Mouse (Mus musculus) thymus, postnatal 0 days (tissue): ENCODE measurements around the gene Prkag2. TPM values are rescaled to one million over a fixed set of nuclear protein-coding genes. Genes with fewer than 3 reads are reported as not detected.
A peak's percentile ranks its signal among the peaks of the same experiment; 100 is the strongest.
"Not testable (repeated sequence)": the region's sequence is repeated elsewhere in the genome, so short reads cannot be mapped to it uniquely, and the experiment has no call there.

Experiments
- DNase-seq: peaks from one replicate; pipeline ENCODE4 v3.0.0-alpha.2; 2015; ENCODE audit warnings: low spot score
- polyA plus RNA-seq: library from polyadenylated mRNA; unstranded; fragments of >200 nt; fragmentation: Nextera tagmentation; extraction: Ambion mirVana; gene quantifications from 2 replicates; pipeline ENCODE4 v1.2.1, GENCODE M21; 2015

Prkag2 gene
- polyA plus RNA-seq, 1 experiment from 2014 or later = 31.2 TPM

DNA sequence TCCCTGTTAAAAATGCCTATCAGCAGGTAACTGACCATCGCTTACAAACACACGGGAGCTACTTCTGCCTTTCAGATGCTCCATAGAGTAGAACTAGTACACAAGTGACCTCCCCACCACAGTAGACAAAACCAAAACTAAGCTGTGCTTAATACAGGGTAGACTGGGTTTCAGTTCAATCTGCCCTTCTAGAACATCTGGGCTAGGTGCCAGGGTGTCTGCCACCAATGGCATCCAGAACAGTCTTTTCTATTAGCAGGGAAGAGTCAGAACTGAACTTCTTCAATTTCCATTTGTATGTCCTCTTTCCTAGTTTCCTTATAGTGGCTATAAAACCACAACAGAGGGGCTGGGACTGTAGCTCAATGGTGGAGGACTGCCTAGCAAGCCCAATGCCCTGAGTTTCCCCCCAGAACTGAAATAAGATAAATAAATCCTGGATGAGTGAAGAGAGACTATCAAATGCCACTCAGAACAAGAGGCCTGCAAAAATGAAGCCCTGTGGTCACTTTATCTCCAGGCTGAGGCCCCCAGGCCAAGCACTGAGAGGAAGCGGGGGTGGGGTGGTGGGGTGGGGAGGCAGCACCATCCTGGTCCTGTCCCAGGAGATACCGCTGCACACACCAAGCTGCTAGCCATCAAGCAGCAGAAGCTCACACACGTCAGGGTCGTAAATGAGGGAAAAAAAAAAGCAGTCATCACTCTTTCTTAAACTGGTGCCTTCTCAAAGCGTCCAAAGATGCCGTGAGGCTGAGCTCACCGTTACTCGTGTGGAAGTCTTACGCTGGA lies 222.4 kb downstream of the Prkag2 start:
- no peak for DNase-seq

DNA sequence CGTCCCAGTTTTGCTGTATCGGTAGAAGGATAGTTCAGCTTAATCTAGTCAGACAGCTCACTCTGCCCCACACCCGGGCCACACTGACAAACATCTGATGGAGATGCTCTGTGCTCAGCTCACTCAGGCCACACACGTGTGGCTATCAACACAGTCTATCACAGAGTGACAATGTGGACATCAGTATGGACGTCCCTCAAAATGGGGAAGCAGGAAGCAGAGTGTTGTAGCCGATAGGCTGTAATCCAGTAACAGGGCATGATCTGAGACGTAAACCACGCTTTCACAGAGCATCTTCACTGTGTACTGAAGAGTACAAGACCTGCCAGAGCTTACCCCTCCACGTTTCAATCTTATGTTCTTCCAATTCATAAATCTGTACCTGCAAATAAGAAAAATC lies 223.8 kb downstream of the Prkag2 start:
- no peak for DNase-seq

DNA sequence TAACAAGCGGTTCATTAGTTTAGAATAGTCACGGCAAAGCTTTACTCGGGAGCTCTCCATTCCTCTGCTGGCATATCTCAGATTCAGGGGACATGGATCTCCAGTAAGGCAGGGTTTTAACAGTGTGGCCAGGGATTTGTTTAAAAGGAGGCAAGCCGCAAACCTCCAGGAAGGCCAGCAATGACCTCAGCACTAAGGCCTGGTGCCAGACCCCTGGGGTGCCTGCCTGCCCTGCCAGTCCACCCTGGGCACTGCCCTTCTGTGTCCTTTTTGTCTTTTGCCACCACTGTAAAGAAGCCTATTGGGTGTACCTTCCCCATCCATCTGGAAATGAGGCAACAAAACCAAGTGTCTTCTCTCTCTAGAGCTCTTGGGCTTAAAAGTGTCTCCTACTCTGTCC lies 226.3 kb downstream of the Prkag2 start:
- DNase-seq = no peak

DNA sequence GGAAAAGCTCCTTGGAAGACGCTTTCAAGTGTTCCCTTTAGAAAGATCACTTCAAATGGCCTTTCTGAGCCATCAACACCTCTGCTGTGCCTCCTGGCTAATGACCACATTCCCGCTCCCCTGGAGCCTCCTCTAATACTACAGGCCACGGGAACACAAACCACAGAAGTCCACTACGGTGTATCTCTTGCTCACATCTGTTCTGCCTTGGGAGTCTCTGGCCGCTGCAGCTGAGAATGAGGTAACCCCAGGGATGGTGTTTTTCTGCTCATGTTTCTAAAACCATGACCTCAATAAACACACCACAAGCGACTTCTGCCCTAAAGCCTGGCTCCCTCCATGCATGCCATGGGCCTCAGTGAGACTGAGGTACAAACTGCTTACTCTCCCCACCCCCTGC lies 227.2 kb downstream of the Prkag2 start:
- no peak for DNase-seq

DNA sequence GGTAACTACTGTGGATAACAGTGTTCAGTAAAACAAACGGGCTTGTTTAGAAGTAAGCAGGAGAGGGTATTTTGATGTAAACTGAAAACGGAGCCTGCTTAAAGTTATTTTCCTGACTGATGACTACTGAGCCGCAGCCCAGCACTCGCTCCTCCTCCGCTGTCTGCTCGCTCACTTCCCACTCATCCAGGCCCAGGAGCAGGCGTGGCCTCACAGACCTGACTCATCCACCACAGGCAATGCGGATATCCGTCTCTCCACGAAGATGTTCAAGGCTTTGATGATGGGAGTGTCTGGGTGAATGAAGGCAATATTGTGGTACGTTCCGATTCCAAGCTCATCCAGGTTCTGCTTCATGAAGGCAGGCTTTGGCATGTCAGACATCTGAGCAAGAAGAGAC lies 229.2 kb downstream of the Prkag2 start:
- no peak for DNase-seq

DNA sequence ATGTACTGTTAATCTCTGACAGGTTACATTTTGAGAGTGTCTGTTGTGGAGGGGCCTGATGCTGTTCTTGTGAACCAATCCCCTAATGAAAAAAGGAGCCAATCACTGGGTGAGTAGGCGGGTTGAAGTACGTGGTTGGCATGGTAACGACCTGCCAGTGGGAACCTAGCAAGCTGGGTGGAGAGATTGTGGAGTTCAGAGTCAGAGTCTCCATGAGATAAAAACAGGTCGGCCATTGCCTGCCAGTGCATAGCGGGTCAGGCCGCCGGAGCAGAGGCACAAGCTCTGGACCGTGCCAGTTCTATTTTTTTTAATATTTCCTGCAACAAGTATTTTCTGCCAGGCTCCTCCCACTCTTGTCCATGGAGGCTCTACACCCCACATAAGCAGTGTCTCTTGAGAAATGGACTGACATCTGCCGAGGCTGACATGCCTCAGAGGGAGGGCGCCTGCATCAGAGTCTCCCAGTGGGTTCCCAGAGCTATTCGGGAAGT lies 230.6 kb downstream of the Prkag2 start:
- no peak for DNase-seq

DNA sequence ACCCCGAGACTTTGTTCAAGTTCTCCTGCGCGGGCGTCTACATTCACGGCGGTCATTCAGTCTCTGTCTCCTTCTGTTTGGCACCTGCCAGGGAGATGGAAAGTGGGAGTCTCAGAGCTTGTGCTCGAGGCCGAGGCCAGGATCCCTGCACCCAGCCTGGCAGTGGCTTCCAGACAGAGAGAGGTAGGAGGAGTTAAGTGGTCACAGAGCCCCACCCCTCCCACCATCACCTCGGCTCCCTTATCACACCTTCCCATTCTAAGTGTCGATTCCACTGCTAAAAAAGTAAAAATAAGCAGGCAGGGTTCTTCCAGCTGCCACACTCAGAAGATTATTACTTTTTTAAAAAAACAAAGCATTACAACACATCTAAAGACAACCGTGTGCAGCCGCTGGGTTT lies 236.6 kb downstream of the Prkag2 start:
- no peak for DNase-seq

DNA sequence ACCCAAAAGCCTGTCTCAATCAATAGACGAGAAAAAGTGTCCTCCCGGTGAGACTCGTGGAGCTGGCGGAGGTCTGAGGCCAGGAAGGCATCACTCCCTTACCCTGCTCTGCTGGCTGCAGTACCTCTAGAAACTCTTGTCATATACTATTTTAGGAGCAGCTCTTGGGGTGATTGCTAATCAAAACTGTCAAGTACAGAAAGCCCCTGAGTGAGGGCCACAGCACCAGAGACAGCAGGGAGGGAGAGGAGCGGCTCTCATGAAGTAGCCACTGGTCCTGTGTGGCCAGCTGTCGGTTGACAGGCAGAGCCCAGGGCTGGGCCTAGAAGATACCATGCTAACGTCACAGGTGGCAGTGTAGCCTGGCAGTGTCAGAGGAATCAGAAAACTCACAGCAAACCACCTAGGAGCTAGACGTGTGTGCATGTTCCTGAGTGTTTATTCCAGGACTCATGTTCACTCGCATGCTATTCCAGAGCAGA lies 239.0 kb downstream of the Prkag2 start:
- DNase-seq = no peak

DNA sequence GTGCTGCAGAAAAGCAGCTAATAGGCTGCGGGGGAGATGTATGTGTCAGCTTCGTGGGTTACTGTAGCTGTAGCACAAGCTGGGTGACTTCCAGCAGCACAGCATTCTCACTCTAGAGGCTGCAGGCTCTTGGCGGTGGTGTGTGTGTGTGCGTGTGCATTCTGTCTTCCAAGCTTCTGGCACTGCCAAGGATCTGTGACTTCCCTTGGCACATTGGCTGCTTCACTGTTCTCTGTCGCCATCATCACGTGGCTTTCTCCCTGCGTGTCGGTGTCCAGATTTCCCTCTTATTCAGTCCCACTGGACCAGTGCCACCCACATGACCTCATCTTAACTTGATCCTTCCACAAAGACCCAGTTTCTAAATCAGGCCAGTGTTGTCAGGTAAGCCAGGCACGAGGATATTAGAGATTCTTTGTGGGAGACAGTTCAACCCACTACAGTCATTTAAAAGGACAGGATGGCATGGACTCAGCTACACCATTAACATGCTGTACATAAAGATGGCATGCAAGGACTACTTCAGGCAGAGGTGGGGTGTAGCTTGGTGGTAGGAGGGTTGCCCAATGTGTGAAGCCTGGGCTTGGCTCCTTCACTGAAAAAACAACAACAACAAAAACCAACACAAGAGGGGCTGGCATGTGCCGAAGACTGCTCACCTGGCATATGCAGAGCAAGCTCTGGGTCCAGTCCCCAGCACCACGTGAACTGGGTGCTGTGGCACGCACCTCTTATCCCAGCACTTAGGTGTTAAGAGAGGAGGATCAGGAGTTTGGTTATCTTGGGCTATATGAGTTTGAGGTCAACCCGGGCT lies 239.6 kb downstream of the Prkag2 start:
- DNase-seq = no peak

DNA sequence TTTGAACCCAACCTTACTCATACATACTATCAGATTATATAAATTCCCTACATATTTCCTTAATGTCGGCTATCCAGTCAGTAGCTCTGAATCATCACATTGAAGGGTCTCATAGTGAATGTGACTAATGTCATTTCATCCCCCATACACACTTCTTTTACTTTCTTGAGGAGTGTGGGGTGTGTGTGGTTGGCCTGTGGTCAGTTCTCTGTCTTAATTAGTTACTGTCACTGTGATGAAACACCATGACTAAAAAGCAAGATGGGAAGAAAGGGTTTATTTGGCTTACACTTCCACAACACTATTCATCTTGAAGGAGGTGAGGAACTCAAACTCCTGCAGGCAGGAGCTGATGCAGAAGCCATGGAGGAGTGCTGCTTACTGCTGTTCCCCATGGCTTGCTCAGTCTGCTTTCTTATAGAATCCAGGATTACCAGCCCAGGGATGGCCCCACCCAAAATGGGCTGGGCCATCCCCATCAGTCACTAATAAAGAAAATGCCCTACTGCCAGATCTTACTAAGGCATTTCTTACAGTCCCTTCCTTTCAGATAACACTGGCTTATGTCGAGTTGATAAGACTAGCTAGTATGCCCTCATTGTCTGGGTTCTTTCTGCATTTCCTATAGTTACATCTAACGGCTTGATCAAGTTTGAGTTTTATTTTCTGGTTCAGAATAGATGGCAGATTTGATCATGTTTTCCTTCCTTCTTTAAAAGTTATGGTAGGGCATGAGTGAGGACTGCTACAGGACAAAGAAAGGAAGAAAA lies 240.5 kb downstream of the Prkag2 start:
- no peak for DNase-seq

DNA sequence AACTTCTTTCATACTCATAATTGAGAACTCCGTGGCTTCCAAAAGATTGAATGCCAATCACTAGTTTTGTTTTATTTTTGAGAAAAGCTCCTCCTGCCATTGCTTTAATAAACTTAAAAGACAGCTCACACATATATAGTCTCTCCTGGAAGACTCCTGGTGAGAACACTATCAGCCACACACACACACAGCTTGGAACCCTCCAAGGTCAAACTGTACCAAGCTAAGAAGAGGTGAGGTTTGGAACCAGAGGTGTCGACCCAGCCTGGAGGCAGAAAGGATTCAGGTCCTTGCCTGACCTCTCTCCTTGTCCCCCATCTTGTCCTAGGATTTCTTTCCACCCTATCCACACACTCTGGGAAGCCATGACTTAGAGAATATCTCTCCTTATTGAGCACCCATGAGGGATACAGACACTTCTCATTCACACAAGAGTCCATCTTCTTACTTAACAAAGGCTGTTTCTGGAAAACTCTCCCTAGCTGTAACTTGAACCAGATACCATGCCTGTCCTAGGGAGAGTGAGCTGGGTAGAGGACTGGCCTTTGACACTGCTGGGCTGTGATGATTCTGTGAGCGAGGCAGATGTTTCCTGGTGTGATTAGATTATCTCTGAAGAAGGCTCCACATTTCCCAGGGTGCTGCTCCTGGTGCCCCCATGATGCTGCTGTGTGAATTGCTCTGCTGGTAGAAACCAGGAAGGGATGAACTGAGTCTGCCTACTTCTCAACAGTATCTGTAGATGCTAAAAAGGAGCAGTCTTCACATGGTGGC lies 245.4 kb downstream of the Prkag2 start:
- DNase-seq = no peak

DNA sequence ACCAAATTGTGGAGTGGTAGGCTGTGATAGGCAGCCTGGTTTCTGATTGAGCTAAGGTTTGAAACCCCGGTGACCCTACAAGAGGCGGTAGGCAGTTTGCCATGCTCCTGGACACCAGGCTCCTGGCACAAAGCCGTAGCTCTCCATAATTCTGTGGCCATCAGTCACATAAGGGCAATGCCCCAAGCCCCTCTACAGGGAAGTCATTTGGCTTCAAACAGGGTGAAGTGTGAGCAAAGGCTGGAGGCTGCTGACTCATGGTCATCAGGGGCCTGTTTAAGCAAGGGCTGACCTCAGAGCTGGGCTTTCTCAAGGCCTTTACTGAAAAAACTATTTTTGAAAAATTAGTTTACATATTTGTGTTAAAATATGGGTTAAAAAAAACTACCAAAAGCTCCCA lies 246.2 kb downstream of the Prkag2 start:
- no peak for DNase-seq

DNA sequence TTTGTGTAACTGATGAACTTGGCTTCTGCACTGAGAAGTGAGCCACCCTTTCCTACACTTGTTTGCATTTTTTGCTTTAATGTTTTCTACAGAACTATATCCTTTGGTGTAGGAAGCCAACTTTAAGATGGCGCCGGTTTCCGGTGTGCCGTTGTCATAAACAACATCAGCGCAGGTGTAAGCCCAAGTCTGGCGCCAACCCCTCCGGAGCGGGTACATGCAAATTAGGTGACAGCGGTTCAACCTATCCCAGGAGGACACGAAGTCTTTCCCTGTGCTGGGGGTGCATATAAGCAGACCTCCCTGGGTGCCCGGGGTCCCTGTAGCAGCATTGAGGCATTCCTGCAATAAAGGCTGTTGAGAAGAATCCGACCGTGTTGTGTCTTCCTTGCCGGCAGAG lies 252.2 kb downstream of the Prkag2 start:
- not testable (repeated sequence) for DNase-seq

DNA sequence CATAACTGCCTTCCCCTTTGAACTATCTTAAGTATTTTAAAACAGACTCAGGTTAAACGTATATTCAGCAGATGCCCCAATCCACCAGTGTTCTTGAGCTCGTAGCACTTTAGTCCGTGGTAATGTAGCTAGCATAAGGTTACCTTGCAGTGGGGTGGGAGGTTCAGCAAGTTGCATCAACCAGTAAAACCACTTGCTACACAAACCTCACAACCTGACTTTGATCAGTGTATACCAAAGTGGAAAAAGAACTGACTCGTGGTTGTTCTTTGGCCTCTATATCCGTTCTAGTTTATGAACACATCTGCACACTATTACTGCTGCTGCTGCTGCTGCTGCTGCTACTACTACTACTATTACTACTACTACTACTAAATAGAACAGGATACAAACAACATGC lies 256.6 kb downstream of the Prkag2 start:
- DNase-seq = peak; percentile 59

DNA sequence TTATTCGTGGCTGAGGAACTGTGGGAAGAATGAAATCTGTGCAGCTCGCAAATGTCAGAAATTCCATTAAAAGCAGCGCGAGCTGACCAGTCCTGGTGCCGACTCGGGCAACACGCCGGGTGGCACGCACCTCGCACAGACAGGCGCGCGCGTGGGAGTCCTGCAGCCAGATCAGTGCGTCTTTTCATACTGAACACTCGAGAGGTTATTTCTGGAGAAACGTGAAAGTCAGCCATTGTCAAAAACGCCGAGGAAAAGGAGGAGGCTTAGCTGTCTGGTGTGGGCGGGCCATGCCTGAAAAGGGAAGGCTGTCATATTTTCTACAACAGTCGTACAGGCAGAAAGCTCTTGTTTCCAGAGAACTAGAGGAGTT lies 257.4 kb downstream of the Prkag2 start:
- peak; percentile 49 for DNase-seq

DNA sequence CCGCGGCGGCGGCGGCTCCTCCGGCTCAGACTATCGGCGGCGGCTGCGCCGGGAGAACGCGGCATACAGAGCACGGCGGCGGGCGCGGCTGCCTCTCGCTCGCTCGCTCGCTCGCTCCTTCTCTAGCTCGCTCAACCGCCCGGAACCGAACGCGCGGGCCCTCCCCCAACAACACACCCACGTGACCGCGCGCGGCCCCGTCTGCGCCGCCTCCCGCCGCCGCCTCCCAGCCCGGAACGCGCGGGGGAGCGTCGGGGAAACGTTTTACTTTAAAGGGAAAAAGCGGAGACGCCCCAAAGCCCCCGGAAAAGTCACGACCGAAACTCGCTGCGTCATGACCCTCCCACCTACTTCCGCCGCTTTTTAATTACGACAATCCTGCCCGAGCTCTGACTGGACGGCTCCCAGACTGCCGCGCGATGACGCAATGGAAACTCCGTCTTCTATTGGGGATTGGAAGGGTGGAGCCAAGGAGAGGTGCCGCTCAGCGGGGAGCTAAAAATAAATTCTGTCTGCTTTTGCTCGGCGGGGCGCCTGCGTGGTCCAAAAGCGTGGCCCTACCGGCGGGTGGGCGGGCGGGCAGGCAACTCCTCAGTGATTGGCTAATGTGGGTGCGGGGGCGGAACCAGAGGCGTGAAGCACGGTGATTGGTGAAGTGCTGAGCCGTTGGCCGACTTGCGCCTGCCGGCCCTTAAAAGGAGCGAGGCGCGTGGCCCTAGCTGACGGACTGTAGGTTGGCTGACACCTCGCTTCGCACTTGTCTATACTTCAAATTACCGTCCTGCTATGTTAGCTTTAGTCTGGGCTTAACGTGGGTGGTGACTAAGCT lies 258.0 kb downstream of the Prkag2 start, which contains the start of gene Rheb:
TSS of gene Rheb (minus strand) at position 351 of the 829 bp plus-strand sequence.
- peak; percentile 100 for DNase-seq

DNA sequence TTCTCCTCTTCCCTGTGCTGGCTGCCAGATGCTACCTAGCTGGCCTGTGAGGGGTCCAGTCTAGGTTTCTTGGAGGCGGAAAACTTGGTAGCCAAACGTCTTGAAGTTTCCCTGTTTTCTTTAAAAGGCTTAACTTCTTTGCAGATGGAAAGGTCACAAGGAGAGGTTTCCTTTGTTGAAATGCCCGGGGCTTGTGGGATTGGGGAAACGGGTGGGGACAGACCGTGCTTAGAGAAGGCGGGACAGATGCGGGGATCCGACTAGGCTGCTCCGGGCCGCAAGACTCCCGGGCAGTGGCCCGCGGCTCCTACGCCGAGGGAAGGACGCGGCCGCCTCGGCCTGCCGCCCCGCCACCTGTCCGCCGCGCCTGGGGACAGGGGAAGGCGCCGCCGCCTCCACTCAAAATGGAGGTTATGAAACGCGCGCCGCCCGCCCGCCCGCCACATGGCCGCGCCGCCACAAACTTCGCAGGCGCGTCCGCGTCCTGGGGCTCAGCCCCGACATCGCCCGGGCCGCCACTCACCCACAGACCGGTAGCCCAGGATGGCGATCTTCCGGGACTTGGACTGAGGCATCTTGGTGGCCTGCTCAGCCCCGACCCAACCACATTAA lies 258.7 kb downstream of the Prkag2 start:
- peak; percentile 62 for DNase-seq

DNA sequence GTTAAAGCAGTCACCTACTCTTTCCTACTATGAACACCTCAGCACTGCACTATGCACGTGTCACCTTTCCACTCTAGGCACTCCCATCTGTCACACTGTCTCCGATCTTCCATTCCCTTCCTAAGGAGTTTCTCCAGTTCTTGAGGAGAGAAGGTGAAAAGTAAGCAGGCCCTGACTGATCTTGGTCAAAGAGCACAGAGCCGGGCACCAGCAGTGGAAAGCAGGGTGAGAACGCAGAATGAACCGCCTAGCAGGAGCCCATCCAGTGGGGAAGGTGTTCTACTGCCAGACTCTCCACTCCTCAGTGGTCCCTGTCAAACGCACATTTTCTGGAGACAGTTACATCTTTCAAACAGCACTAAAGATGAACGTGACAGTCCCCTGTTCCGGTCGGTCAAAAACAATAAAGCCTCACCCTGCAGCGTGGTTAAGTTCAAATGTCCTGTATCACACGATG lies 259.4 kb downstream of the Prkag2 start:
- no peak for DNase-seq

DNA sequence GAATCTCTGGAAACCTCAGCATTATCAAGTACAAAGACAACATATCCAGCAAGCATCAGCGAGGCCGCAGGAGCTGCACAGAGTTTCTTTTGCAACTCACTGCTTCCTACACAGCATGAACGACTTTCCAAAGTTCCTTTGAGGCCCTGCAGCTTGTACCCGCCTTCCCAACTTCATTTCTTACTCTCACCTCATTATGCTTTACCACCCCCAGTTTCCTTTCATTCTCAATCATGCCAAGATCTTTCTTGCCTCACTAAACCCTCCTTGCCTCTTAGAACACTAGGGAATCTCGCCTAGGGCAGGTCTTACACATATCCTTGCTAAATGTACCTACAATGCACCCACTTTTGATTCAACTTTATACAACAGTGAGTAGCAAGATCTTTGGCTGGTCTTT lies 266.0 kb downstream of the Prkag2 start:
- no peak for DNase-seq
